Mouse (Mus musculus): ENCODE measurements around the gene Il1f8.
"Not testable (repeated sequence)": the region's sequence is repeated elsewhere in the genome, so short reads cannot be mapped to it uniquely, and the experiment has no call there.

Il1f8 gene

DNA sequence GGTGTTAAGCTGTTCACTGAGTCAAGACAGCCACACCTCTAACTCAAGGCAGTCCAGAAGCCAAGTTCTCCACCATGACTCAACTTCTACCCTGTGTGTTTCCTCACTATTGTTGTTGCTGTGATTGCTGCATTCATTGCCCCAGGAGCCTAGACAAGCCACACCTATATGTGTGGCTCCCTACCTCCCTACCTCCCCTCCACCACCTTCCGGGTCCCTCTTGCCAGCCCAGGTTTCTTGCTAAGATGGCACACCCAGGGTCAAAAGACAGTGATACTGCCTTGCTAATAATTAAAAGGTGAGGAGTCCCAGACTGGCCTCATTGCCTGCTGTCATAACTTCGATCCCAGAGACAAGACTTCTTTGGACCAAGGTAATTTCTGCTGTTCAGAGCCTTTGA lies at the start of gene Il1f8:
Il1f8 (plus strand) TSS at position 301 of the 400 bp plus-strand sequence.
- in situ Hi-C loops (cut with MboI; ENCODE audit: unreplicated experiment in 2 of 2): no loop called here

DNA sequence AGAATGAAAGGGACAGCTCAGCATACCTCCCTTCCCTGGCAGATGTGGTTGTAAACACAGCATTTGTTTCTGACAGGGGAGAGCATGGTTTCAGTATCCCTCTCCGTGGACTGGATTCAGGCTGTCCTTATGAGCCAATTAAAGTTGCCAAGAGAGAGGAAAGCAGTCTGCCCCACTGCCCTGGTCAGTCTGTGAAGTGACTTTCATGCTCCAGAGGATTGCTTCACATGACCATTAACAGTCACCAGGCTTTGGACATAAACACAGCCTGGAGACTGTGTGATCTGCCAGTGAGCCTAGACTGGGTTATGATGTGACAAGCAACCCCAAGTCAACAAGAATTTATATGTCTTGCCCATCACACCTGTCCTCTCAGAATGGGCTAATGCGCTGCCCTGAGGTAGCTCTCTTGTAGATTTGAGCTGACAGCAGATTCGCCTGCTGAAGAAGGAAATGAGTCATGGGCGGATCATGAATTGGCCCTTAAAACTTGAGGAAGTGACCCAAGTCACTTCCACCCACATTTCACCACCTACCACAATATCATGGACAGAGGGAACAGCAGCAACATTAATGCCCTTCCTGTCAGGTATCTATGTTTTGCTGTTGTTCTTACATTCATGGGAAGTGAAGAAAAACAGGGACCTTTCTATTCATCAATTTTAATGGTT lies 49.2 kb upstream of the Il1f8 start:
- in situ Hi-C loops (cut with MboI; ENCODE audit: unreplicated experiment in 2 of 2): no loop called here

DNA sequence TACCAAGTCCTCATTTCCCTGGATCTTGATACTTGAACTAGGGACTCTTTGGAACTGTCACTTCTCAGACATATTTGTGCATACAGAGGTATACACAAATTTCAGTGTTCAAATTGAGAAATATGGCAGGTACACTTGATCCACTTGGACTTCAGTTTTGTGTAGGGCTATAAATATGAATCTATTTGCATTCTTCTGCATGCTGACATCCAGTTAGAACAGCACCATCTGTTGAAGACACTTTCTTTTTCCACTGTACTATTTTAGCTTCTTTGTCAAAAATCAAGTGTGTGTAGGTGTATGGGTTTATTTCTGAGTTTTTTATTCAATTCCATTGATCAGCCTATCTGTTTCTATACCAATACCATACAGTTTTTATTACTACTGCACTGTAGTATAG lies 43.9 kb upstream of the Il1f8 start:
- in situ Hi-C loops (cut with MboI; ENCODE audit: unreplicated experiment in 2 of 2): no loop called here

DNA sequence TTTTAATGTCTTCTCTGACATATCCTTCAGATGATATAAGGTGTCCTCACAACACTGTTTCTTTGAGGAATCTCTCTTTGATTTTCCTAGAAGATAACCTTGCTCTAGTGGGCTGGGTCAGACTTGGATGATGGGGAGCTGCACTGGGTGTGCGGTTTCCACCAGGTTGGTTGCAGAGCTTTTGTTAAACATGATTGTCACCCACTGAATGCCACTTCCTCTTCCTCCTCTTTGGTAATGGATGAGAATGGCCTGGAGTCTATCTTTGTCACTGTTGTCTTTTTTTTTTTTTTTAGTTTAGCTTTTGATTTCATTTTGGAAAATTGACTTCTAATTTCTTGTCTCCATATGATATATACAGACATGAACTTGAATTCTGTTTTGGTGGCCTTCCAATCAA lies 18.6 kb upstream of the Il1f8 start:
- in situ Hi-C loops (cut with MboI; ENCODE audit: unreplicated experiment in 2 of 2): no loop called here

DNA sequence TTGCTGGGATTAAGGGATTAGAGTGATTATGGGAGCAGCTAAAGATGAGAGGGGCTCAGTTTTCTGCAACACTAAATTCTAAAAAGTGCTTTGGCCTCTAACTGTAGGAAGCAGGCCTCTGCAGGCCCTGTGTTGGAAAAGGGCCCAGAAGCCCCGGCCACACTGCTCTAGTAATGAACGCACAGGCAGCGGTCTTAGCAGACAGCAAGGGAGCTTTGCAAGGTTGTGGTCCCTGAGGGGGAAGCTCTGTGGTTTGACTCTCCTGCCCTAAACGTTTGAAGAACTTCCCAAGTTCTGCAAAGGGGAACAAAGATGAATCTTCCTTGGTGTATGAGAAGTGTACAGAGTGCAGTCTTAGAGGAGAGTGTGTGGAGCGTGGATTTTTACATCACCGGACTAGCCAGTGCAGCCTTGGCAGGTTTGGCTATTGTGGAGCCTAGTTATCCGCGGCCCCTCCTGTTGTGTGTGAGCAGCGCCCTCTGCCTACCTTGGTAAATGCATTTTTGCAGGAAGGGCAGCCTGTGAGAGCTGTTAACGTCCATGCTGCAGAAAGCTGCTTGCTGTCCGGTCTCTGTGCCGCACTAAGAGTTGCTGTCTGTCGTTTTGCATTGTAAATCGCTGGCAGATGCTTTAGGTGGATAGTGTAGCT lies 28.8 kb downstream of the Il1f8 start:
- in situ Hi-C loops (cut with MboI; ENCODE audit: unreplicated experiment in 2 of 2): not testable (repeated sequence)

DNA sequence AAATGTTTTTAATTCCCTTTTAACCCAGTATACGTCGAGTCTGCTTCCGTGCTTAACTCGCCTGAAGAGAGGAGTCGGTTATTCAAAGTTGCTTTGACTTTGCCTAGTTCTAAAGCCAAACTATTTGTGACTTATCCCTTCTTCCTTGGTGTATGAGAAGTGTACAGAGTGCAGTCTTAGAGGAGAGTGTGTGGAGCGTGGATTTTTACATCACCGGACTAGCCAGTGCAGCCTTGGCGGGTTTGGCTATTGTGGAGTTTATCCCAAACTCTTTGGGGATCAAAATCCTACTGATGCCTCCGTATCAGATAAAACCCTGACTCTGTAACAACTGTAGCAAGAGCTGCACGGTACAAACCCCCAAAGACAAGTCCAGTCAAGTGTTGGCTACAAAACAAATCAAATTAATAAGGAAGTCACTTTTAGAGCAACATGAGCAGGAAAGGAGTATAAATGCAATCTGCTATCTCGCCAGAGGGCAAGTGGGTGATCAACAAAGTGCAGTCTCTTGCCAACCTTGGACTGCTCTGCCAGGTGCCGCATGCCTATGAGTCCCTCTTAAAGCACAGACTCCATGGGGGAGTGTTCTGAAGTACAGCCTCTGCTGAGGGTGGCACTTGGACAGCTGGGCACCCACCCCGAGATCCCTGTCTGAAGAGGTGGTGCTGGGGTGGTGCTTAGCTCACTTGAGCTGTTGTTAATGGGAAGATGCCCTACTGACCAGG lies 29.6 kb downstream of the Il1f8 start:
- in situ Hi-C loops (cut with MboI; ENCODE audit: unreplicated experiment in 2 of 2): not testable (repeated sequence)

DNA sequence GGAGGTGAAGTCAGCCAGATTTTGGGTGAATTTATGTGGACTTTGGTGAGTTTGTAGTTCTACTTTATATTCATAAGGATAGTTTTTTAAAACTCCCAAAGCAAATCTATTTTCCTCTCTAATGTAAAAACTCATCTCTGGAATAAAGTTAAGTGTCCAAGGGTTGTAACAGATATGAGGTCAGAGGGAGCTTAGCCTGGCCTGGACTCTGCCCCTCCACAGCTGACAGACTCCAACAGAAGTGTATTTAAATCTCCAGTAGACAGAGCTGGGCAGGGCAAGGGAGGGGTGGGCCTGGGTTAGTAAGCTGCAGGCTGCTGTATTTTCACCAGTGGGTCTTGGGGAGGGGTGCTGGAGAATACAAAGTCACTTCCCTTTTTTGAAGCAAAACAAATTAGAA lies 31.1 kb downstream of the Il1f8 start:
- in situ Hi-C loops (cut with MboI; ENCODE audit: unreplicated experiment in 2 of 2): not testable (repeated sequence)

DNA sequence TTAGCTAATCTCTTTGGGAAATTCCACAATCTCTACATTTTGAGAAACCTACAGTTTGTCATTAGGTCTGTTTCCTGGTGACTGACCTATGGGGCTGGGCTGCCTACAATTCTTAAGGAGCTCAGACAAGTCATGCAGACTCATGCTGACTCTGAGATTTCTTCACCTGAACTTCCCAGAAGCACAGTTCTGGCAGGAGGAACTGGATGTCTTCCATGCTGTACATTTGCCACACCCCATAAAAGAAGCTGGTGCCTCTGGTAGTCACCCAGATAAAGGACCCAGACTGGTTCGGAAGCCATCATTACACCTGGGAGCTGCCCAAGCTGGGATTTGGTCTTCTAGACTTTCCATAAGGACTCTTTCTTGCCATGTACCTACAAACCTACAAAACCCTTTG lies 33.2 kb downstream of the Il1f8 start, which contains the start of gene Il1f9:
Il1f9 (plus strand) TSS at position 301 of the 400 bp plus-strand sequence.
- in situ Hi-C loops (cut with MboI; ENCODE audit: unreplicated experiment in 2 of 2): no loop called here

DNA sequence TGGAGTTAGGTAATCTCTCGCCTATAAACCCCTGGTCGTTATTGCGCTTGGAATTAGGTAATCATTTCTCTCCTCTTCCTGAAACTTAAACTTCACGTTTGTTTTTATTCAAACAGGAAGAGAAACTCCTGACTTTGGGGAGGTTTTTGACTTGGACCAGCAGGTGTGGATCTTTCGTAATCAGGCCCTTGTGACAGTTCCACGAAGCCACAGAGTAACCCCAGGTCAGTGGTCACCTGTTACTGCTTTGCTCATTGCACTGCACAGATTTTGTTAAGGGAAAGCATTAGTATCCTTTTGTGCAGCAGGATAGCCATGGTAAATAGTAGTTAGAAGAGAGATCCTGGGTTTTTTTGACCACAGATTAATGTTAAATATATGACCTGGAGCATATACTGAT lies 34.6 kb downstream of the Il1f8 start:
- in situ Hi-C loops (cut with MboI; ENCODE audit: unreplicated experiment in 2 of 2): no loop called here

DNA sequence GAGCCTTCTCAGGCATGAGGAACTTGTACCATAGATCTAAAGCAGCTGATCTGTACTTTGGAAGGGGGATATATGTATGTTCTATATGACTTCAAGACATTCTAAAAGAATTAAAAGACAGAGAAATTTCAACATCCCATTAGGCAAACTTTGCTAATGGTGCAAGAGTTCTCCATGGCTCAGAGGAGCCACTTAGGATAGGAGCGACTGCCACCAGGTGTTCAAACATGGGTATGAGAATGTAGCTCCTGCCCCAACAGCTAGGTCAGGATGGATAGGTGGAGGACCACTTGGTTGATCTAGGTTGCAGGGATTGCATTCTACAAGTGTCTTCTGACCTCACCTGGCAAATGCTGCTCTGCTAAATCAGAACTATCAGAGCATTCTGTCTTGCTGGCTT lies 35.2 kb downstream of the Il1f8 start:
- in situ Hi-C loops (cut with MboI; ENCODE audit: unreplicated experiment in 2 of 2): no loop called here

All from v-Abl transformed pro-B cells (cell line).